Mouse (Mus musculus): ENCODE data around the gene Timm17b. TPM values are rescaled to one million over a fixed set of nuclear protein-coding genes. Genes with fewer than 3 reads are reported as not detected.
A peak's percentile ranks its signal among the peaks of the same experiment; 100 is the strongest.
"Not testable (repeated sequence)": the region's sequence is repeated elsewhere in the genome, so short reads cannot be mapped to it uniquely, and the experiment has no call there.

Timm17b gene
- total RNA-seq, 2 experiments from 2014 or later = 24.5 to 24.8 TPM

DNA sequence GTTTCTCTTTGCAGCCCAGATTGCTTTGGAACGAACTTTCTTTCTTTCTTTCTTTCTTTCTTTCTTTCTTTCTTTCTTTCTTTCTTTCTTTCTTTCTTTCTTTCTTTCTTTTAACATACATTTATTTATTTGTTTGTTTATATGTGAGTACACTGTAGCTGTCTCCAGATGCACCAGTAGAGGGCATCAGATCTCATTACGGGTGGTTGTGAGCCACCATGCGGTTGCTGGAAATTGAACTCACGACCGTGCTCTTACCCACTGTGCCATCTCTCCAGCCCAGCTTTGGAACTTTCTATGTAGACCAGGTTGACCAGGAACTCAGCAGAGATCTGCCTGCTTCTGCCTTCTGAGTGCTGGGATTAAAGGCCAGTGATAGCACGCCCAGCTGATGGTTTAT, 18.8 kb downstream of the Timm17b start:
- intact Hi-C loops (cut with DNase I) = loop anchor here (5.0 kb wide), 1 partner anchor 99 kb away; the partner anchor contains the start of gene Glod5
- not testable (repeated sequence) for DNase-seq (ENCODE audit: low spot score in 2 of 2)

DNA sequence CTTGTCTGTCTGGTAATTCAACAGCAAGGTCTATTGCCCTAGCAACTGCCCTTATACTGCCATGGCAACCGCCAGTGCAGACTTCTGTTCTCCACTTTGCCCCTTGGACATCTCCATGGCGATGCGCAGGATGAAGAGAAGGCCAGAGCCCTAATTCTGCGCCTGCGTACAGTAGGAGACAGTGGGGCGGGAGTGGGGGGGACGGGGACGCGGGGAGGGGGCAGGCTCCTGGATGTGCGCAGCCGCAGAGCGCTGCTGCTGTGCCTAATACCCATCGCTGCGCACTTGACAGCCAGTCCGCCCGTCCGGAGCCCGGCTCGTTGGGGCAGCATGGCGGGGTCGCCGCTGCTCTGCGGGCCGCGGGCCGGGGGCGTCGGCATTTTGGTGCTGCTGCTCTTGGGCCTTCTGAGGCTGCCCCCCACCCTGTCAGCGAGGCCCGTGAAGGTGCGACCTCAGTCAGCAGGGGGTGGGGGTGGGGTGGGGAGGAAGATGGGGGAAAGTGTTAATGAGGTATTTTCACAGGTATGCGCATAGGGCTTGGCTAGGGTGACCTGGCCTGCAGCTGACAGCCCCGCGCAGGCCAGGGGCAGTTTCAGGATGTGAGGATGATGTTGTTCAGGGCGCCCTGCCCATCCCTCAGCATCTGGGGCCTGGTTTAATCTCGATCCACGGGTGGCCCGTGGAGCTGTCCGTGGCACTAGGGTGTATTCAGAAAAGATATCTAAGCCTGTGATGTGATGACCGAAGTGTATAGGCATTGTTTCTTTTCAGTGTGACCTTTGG, 20.6 kb downstream of the Timm17b start, which contains the start of gene Pcsk1n:
TSS of gene Pcsk1n (plus strand) at position 222 of the 783 bp plus-strand sequence.
- DNase-seq (ENCODE audit: low spot score in 2 of 2) = peak; percentile 43 to 55

DNA sequence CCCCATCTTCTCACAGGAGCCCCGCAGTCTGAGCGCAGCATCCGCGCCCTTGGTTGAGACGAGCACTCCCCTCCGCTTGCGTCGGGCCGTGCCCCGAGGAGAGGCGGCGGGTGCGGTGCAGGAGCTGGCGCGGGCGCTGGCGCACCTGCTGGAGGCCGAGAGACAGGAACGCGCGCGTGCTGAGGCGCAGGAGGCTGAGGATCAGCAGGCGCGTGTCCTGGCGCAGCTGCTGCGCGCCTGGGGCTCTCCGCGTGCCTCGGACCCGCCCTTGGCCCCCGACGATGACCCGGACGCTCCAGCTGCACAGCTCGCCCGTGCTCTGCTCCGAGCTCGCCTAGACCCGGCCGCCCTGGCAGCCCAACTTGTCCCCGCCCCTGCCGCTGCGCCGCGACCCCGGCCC, 22.9 kb downstream of the Timm17b start:
- intact Hi-C loops (cut with DNase I) = loop anchor here (10.0 kb wide), 1 partner anchor 203 kb away; no protein-coding TSS in a partner anchor
- peak; percentile 14 to 19 for DNase-seq (ENCODE audit: low spot score in 2 of 2)

More for the DNA sequence above, 20.6 kb downstream of the Timm17b start, which contains the start of gene Pcsk1n:
- intact Hi-C loops (cut with DNase I) = loop anchor here (5.0 to 10.0 kb wide), 2 partner anchors 98 to 205 kb away; partner anchors contain the start of gene Glod5

DNA sequence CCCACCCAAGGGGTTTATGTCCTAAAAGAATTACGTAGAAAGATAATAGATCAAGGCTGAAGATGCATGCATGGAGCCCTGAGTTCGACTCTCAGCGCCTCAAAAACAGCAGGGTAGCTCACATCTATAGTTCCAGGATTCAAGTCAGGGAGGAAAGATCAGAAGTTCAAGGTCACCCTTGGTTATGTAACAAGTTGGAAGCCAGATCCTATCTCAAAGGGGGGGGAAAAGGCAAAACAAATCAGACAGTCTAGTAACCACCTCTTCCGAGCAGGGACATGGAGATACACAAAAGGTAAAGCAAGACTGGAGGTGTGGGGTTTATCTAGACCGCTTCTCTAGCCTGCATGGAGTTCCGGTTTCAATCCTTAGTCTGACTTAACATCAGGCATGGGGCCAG, 27.1 kb downstream of the Timm17b start:
- no peak for DNase-seq (ENCODE audit: low spot score in 2 of 2)
- intact Hi-C loops (cut with DNase I) = loop anchor here (10.0 kb wide), 1 partner anchor 199 kb away; no protein-coding TSS in a partner anchor

DNA sequence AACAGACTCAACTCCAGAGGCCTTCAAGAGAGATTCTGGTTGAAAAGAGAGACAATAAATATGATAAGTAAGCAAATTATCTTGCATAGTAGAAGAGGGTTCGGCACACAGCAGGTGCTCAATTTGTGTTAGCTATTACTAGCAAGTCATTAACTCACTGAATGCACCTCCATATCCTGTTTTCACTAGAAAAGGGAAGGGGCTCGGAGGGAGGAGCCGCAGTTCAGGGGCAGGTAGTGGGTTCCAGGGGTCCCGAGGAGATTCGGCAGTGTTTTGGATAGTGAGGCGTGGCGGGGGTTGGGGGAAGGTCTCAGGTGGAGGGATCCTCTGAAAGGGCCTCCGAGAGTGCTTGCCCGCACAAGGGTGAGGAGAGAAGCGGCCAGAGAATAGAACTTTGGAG, 28.0 kb downstream of the Timm17b start:
- intact Hi-C loops (cut with DNase I) = loop anchor here (10.0 kb wide), 1 partner anchor 198 kb away; no protein-coding TSS in a partner anchor
- DNase-seq (ENCODE audit: low spot score in 2 of 2) = no peak

DNA sequence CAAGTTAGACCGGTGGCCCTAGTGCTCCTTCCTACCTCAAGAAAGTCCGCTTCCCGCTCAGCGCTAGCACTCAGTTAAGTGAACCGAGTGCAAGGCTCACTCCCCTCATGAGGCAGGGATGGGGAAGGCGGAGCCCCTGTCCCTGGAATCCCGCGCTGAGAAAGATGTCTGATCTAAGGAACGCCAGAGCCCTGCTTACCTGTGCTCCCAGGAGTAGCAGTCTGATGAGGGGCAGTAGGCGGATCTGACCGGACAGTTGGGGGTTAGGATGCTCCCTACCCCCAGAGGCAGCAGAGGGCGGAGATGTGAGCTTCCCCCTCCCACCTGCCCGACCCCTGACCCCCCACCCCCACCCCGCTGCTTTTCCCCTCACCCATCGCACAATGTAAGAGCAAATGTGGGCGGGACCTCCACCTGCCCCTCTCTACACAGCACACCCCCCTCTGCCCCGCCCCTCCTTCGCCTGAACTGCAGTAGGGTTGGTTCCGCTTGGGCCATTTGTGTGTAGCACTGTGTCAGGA, 29.2 kb downstream of the Timm17b start, which contains the start of gene Eras:
TSS of gene Eras (minus strand) at position 338 of the 521 bp plus-strand sequence.
- no peak for DNase-seq (ENCODE audit: low spot score in 2 of 2)
- intact Hi-C loops (cut with DNase I) = loop anchor here (10.0 kb wide), 1 partner anchor 196 kb away; no protein-coding TSS in a partner anchor

DNA sequence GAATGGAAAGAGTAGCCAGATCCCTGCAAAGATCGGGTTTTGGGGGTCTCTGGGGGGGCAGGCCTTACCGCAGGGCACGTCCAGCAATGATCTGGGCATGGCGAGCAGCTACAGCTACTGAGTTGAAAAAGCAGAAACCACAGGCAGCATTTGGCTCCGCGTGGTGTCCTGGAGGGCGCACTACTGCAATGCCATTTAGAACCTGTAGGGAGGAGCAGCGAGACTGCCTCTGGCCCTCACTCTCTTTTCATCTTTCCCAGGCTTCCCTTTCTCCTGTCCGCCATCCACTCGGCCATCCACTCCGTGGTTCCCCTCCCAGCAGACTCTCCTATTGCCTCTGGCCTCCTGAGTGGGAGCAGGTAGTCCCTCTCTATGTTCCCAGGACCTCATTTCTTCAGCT, 37.7 kb downstream of the Timm17b start:
- intact Hi-C loops (cut with DNase I) = no loop called here
- no peak for DNase-seq (ENCODE audit: low spot score in 2 of 2)

DNA sequence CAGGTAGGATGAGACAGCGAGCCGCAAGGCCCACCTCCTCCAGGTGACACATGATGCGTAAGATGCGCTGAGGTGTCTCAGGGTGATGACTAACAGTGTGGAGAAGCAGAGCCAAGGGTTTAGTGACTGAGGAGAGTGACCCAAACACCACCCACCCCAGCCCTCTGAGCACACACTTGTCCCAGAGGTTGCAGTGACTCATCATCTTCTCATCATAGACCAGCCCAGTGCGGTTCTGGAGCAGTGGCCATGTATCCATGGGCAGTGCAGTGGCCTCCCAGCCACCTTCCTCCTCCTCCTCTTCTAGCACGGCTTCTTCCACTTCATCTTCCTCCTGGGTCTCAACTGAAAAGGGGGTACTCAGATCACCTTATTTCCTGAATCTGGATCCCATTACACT, 38.5 kb downstream of the Timm17b start:
- intact Hi-C loops (cut with DNase I) = no loop called here

DNA sequence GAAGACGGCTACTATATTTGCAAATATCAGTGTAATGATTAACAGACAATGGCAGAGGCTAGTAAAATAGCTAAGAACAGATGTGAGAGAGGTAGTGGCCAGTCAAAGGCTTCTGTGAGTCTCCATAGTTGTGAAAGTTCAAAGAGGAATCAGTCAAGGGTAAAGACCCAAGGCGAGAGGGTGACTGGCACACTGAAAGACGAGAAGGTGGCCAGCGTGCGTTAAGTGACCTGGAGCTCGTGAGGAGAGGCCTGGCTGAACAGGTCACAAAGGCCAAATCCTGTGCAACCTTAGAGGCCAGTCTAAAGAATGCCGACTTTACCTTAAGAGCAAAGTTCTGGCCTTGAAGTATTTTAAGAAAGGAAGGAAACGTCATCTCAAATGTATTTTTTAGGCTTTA, 46.5 kb downstream of the Timm17b start:
- no peak for DNase-seq (ENCODE audit: low spot score in 2 of 2)
- intact Hi-C loops (cut with DNase I) = loop anchor here (5.0 to 10.0 kb wide), 3 partner anchors 69 to 149 kb away; partner anchors contain the start of genes Glod5, Suv39h1 and Was

More for the DNA sequence above, 38.5 kb downstream of the Timm17b start:
- no peak for DNase-seq (ENCODE audit: low spot score in 2 of 2)

DNA sequence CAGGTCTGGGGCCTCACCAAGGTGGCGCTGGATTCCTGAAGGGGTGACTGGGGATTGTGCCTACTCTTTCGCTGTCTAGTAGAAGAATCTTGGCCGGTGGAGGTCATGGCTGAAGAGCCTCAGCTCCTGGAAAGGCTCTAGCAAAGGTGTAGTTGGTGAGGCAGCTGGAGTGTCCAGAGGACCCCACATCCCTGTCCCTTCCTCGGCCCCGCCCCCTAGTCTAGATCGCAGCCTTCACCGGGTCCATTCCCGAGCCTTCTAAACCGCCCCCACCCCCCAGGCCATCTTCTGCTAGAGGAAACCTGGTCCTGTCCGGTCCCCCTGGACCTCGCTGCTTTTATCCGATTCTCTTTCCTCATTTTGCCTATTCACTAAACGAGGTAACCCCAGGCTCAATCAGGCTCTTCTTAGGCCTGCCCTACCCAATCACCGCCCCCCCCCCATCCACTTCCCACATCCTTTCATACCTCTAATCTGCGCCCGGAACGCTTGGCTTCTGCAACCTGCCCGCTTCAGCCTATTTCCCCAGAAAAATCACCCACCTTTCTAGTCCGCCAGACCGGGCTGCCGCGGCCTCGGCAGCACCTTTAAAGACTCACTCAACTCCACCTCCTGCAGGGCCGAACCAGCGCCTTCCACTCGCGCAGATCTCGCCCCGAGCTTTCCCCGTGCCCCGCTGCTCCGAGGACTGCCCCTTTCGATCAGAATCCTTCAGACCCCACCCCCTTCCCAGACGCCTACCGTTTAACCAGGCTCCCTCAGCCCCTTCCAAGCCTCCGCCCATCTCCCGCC, 48.1 kb downstream of the Timm17b start, which contains the start of gene Hdac6:
TSS of gene Hdac6 (minus strand) at position 782 of the 792 bp plus-strand sequence.
- DNase-seq (ENCODE audit: low spot score in 2 of 2) = no peak
- intact Hi-C loops (cut with DNase I) = loop anchor here (5.0 to 10.0 kb wide), 3 partner anchors 67 to 147 kb away; partner anchors contain the start of genes Glod5, Suv39h1 and Was

DNA sequence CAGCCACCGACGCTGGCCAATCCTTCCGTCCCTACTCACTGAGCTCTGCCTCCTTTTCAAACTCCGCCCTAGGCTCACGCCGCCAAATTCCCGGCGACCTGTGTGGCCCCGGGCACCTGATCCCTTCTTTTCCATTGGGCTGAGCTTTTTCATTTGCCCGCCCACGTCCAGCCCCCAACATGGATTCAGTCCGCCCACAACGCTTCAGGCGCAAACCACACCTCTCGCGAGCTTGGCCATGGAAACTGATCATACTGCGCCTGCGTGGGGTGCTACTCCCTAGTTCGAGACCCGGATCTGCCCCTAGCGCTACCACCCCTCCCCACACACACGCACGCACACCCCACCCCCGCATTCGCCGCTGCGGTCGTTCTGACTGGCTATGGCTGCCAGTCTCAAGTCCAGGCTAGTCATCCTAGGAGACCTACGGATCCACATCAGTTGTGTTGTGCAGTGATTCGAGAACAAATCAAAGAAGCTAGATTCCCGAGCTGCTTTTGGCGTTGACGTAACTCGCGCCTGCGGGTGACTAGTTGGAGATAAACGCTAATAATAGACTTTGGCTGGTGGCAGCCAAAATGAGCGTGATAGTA, 48.8 kb downstream of the Timm17b start:
- DNase-seq (ENCODE audit: low spot score in 2 of 2) = peak; percentile 90
- intact Hi-C loops (cut with DNase I) = loop anchor here (5.0 to 10.0 kb wide), 3 partner anchors 67 to 147 kb away; partner anchors contain the start of genes Glod5, Suv39h1 and Was

DNA sequence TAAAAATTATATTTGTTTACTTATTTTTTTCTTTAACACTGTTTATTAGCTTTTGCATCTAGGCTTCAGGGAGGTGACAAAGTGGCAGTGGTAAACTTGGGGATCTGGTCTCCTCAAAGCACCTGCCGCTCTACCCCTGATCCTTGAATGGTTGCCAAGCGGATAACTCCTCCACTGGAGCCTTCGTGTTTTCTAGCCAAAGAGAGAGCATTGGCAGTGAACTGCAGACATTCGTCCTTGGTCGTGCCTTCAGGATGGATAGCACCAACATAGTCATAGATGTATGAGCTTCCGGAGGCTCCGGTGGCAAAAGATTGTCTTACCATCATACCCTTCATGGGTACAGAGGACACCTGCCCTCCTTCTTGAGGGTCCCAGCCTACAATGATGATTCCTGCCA, 50.9 kb downstream of the Timm17b start:
- intact Hi-C loops (cut with DNase I) = no loop called here
- DNase-seq (ENCODE audit: low spot score in 2 of 2) = no peak

Other genes starting within 250 kb of the Timm17b start
- 1 to 10 TPM; 1.4 to 3.0 TPM for gene Prickle3, start 242.1 kb upstream of the Timm17b start, total RNA-seq (2021)
- 1 to 10 TPM; 8.4 to 9.1 TPM for gene Plp2, start 228.0 kb upstream of the Timm17b start, total RNA-seq (2021)
- gene Magix, start 218.1 kb upstream of the Timm17b start, total RNA-seq (2021) = under 1 TPM; 0.17 to 0.41 TPM
- 10 to 100 TPM; 34.8 to 35.7 TPM for gene Gpkow, start 202.2 kb upstream of the Timm17b start, total RNA-seq (2021)
- gene Wdr45, start 185.0 kb upstream of the Timm17b start, total RNA-seq (2021) = 10 to 100 TPM; 64.0 to 64.3 TPM
- gene Gm45208, start 177.1 kb upstream of the Timm17b start, total RNA-seq (2021) = not detected
- gene Praf2, start 170.9 kb upstream of the Timm17b start, total RNA-seq (2021) = 100 to 1,000 TPM in 1 of 2 experiments, 10 to 100 TPM in 1; 91.1 to 103 TPM
- 10 to 100 TPM; 22.8 to 24.8 TPM for gene Ccdc120, start 148.5 kb upstream of the Timm17b start, total RNA-seq (2021)
- 10 to 100 TPM; 32.5 to 33.8 TPM for gene Tfe3, start 136.8 kb upstream of the Timm17b start, total RNA-seq (2021)
- gene Gripap1, start 109.6 kb upstream of the Timm17b start, total RNA-seq (2021) = 100 to 1,000 TPM in 1 of 2 experiments, 10 to 100 TPM in 1; 90.3 to 118 TPM
- gene Kcnd1, start 77.1 kb upstream of the Timm17b start, total RNA-seq (2021) = 1 to 10 TPM; 8.2 to 9.3 TPM
- 10 to 100 TPM; 79.5 to 82.3 TPM for gene Otud5, start 58.0 kb upstream of the Timm17b start, total RNA-seq (2021)
- gene Pim2, start 21.1 kb upstream of the Timm17b start, total RNA-seq (2021) = 10 to 100 TPM; 50.7 to 52.1 TPM
- gene Slc35a2, start 15.3 kb upstream of the Timm17b start, total RNA-seq (2021) = 10 to 100 TPM; 41.3 to 44.5 TPM
- gene Pqbp1, start 88 bp upstream of the Timm17b start, total RNA-seq (2021) = 10 to 100 TPM; 76.0 to 89.2 TPM
- not detected for gene Gm10491, start 8.5 kb downstream of the Timm17b start, total RNA-seq (2021)
- gene Gm10490, start 10.2 kb downstream of the Timm17b start, total RNA-seq (2021) = not detected
- gene Pcsk1n, start 20.5 kb downstream of the Timm17b start, total RNA-seq (2021) = 100 to 1,000 TPM; 432 to 536 TPM
- not detected for gene Eras, start 29.2 kb downstream of the Timm17b start, total RNA-seq (2021)
- gene Hdac6, start 48.5 kb downstream of the Timm17b start, total RNA-seq (2021) = 10 to 100 TPM; 42.8 to 57.2 TPM
- gene Gata1, start 78.7 kb downstream of the Timm17b start, total RNA-seq (2021) = not detected
- gene Glod5, start 119.1 kb downstream of the Timm17b start, total RNA-seq (2021) = under 1 TPM in 1 of 2 experiments, not detected in 1; 0.69 TPM
- 10 to 100 TPM; 28.3 TPM for gene Suv39h1, start 175.4 kb downstream of the Timm17b start, total RNA-seq (2021)
- gene Was, start 191.1 kb downstream of the Timm17b start, total RNA-seq (2021) = 1 to 10 TPM; 1.5 to 1.6 TPM
- 100 to 1,000 TPM; 203 TPM for gene Wdr13, start 233.5 kb downstream of the Timm17b start, total RNA-seq (2021)
- gene Rbm3, start 246.5 kb downstream of the Timm17b start, total RNA-seq (2021) = 100 to 1,000 TPM; 124 to 126 TPM

Data from left cerebral cortex, postnatal 36 days (tissue).